Mouse (Mus musculus): ENCODE measurements around the gene Slit3. TPM values are rescaled to one million over a fixed set of nuclear protein-coding genes. Genes with fewer than 3 reads are reported as not detected.

Gene Slit3
- total RNA-seq, 2 experiments from 2014 or later: not detected

GRCm38 (mm10) chr11:35179305-35179704 is 58.3 kb downstream of the Slit3 start:
- no peak for ATAC-seq (replicated peaks; ENCODE audit: low FRiP score, poor library complexity, severe bottlenecking)

GRCm38 (mm10) chr11:35182887-35183286 is 61.9 kb downstream of the Slit3 start:
- no peak for ATAC-seq (replicated peaks; ENCODE audit: low FRiP score, poor library complexity, severe bottlenecking)

- ATAC-seq (replicated peaks; ENCODE audit: low FRiP score, poor library complexity, severe bottlenecking): no peak
These were observed 73.8 kb downstream of the Slit3 start for GRCm38 (mm10) chr11:35194826-35195225.

- ATAC-seq (replicated peaks; ENCODE audit: low FRiP score, poor library complexity, severe bottlenecking): no peak
These were observed 75.8 kb downstream of the Slit3 start for GRCm38 (mm10) chr11:35196777-35197176.

GRCm38 (mm10) chr11:35198537-35199088 is 77.6 kb downstream of the Slit3 start:
- no peak for ATAC-seq (replicated peaks; ENCODE audit: low FRiP score, poor library complexity, severe bottlenecking)

GRCm38 (mm10) chr11:35202332-35202731 is 81.3 kb downstream of the Slit3 start:
- no peak for ATAC-seq (replicated peaks; ENCODE audit: low FRiP score, poor library complexity, severe bottlenecking)

- ATAC-seq (replicated peaks; ENCODE audit: low FRiP score, poor library complexity, severe bottlenecking): no peak
These were observed 82.6 kb downstream of the Slit3 start for GRCm38 (mm10) chr11:35203673-35204072.

- no peak for ATAC-seq (replicated peaks; ENCODE audit: low FRiP score, poor library complexity, severe bottlenecking)
These were observed 83.1 kb downstream of the Slit3 start for GRCm38 (mm10) chr11:35204084-35204483.

GRCm38 (mm10) chr11:35210728-35211682 is 90.0 kb downstream of the Slit3 start:
- no peak for ATAC-seq (replicated peaks; ENCODE audit: low FRiP score, poor library complexity, severe bottlenecking)

GRCm38 (mm10) chr11:35224025-35224424 is 103.0 kb downstream of the Slit3 start:
- ATAC-seq (replicated peaks; ENCODE audit: low FRiP score, poor library complexity, severe bottlenecking): no peak

- ATAC-seq (replicated peaks; ENCODE audit: low FRiP score, poor library complexity, severe bottlenecking): no peak
These were observed 110.5 kb downstream of the Slit3 start for GRCm38 (mm10) chr11:35231361-35232090.

- no peak for ATAC-seq (replicated peaks; ENCODE audit: low FRiP score, poor library complexity, severe bottlenecking)
These were observed 111.3 kb downstream of the Slit3 start for GRCm38 (mm10) chr11:35232321-35232720.

- no peak for ATAC-seq (replicated peaks; ENCODE audit: low FRiP score, poor library complexity, severe bottlenecking)
These were observed 120.4 kb downstream of the Slit3 start for GRCm38 (mm10) chr11:35241379-35241778.

GRCm38 (mm10) chr11:35243597-35243996 is 122.6 kb downstream of the Slit3 start:
- ATAC-seq (replicated peaks; ENCODE audit: low FRiP score, poor library complexity, severe bottlenecking): no peak

GRCm38 (mm10) chr11:35244526-35244925 is 123.5 kb downstream of the Slit3 start:
- no peak for ATAC-seq (replicated peaks; ENCODE audit: low FRiP score, poor library complexity, severe bottlenecking)

GRCm38 (mm10) chr11:35246623-35247022 is 125.6 kb downstream of the Slit3 start:
- ATAC-seq (replicated peaks; ENCODE audit: low FRiP score, poor library complexity, severe bottlenecking): no peak

- no peak for ATAC-seq (replicated peaks; ENCODE audit: low FRiP score, poor library complexity, severe bottlenecking)
These were observed 127.1 kb downstream of the Slit3 start for GRCm38 (mm10) chr11:35248088-35248487.

GRCm38 (mm10) chr11:35250871-35251418 is 129.9 kb downstream of the Slit3 start:
- no peak for ATAC-seq (replicated peaks; ENCODE audit: low FRiP score, poor library complexity, severe bottlenecking)

GRCm38 (mm10) chr11:35251910-35252309 is 130.9 kb downstream of the Slit3 start:
- ATAC-seq (replicated peaks; ENCODE audit: low FRiP score, poor library complexity, severe bottlenecking): no peak

GRCm38 (mm10) chr11:35257351-35257750 is 136.3 kb downstream of the Slit3 start:
- ATAC-seq (replicated peaks; ENCODE audit: low FRiP score, poor library complexity, severe bottlenecking): no peak

Data from erythroid progenitor cell, adult 5-6 weeks (primary cell).